In genomic region chr10:44861671-44862359, GRCm38 (mm10) we compare ENCODE assay signal across 10 mouse cellular contexts.
DNase-seq lines count a peak whose midpoint lies in the region; ATAC-seq and TF ChIP-seq lines count a peak whose summit lies in the region.
"Had no signal": no experiment of that assay in that cellular context is flagged by ENCODE, and none has a peak within 500 bp of the region (broad histone marks: within the 10 kb centered on the region; RNA-seq: fewer than 3 reads in every experiment).

No protein-coding gene starts in this region.

- no peaks in the 10 kb centered on the region for H3K4me1 ChIP-seq in liver, embryonic 15.5 days (replicated peaks)
- H3K4me1 ChIP-seq in liver, embryonic 12.5 days, result no peaks in the 10 kb centered on the region
- H3K4me1 ChIP-seq in heart, embryonic 16.5 days (ENCODE audit: control insufficient read depth, insufficient read depth, low read length), result no peaks in the 10 kb centered on the region
- H3K4me1 ChIP-seq in small intestine, adult 2 months (ENCODE audit: control insufficient read depth, insufficient read depth, insufficient read length, low read length), result peaks cover 22% of the 10 kb centered on the region; the same call in 1 of the 2 replicates

- no peak overlapping the region for H3K27ac ChIP-seq in liver, embryonic 15.5 days (replicated peaks)
- no peak overlapping the region for H3K27ac ChIP-seq in liver, embryonic 12.5 days
- peak overlapping the region; percentile 38; the same call in 1 of the 2 replicates for H3K27ac ChIP-seq in heart, embryonic 16.5 days (ENCODE audit: low read length)
- peak overlapping the region; percentile 88 for H3K27ac ChIP-seq in small intestine, adult 2 months (ENCODE audit: insufficient read depth, low read depth, low read length)
- H3K27ac ChIP-seq: embryonic facial prominence, embryonic 12.5 days; limb, embryonic 12.5 days had no signal

- no peak for TF ChIP-seq CTCF in small intestine, adult 2 months (IDR thresholded peaks at IDR 0.05; ENCODE audit: extremely low read depth, insufficient read length, insufficient replicate concordance, low read depth, low read length)

- WGBS in liver, embryonic 15.5 days (ENCODE audit: insufficient replicate concordance), result 46% methylated on average over 10 of the region's 10 CpGs
- WGBS in liver, embryonic 12.5 days (ENCODE audit: insufficient replicate concordance), result 68% methylated on average over 10 of the region's 10 CpGs
- 47% methylated on average over 10 of the region's 10 CpGs for whole genome bisulfite sequencing in heart, embryonic 16.5 days
- 16% methylated on average over 10 of the region's 10 CpGs for WGBS in small intestine, adult 2 months

- 0 out of 2 replicates have a peak, but pooled peaks have one; percentile 25 for ATAC-seq in liver, embryonic 15.5 days (ENCODE audit: insufficient read depth)
- no peak for ATAC-seq in liver, embryonic 12.5 days
- 0 out of 2 replicates have a peak, but pooled peaks have one; percentile 41 for ATAC-seq in heart, embryonic 16.5 days (replicated peaks; ENCODE audit: extremely low read depth, insufficient read depth, low FRiP score)

- H3K36me3 ChIP-seq in liver, embryonic 15.5 days (replicated peaks), result no peaks in the 10 kb centered on the region
- H3K36me3 ChIP-seq in liver, embryonic 12.5 days, result no peaks in the 10 kb centered on the region
- H3K36me3 ChIP-seq in heart, embryonic 16.5 days (ENCODE audit: control insufficient read depth, insufficient read depth), result no peaks in the 10 kb centered on the region
- H3K36me3 ChIP-seq in small intestine, adult 2 months (ENCODE audit: control insufficient read depth, insufficient read depth, low read length), result no peaks in the 10 kb centered on the region
- H3K36me3 ChIP-seq: embryonic facial prominence, embryonic 12.5 days; limb, embryonic 12.5 days had no signal

- no peaks in the 10 kb centered on the region for H3K9me3 ChIP-seq in liver, embryonic 15.5 days (replicated peaks)
- no peaks in the 10 kb centered on the region for H3K9me3 ChIP-seq in liver, embryonic 12.5 days (replicated peaks)
- no peaks in the 10 kb centered on the region for H3K9me3 ChIP-seq in heart, embryonic 16.5 days (replicated peaks; ENCODE audit: control insufficient read depth, low read length)
- H3K9me3 ChIP-seq: embryonic facial prominence, embryonic 12.5 days; limb, embryonic 12.5 days had no signal

- no peak for TF ChIP-seq POLR2A in small intestine, adult 2 months (IDR thresholded peaks at IDR 0.05; ENCODE audit: low read depth, low read length)

- H3K27me3 ChIP-seq in liver, embryonic 15.5 days, result no peaks in the 10 kb centered on the region
- no peaks in the 10 kb centered on the region for H3K27me3 ChIP-seq in liver, embryonic 12.5 days (replicated peaks)
- H3K27me3 ChIP-seq in heart, embryonic 16.5 days (ENCODE audit: control insufficient read depth, insufficient read depth, low read length), result no peaks in the 10 kb centered on the region
- no peaks in the 10 kb centered on the region for H3K27me3 ChIP-seq in small intestine, adult 2 months (ENCODE audit: control insufficient read depth, insufficient read depth, low read length)
- H3K27me3 ChIP-seq: embryonic facial prominence, embryonic 12.5 days; limb, embryonic 12.5 days had no signal

- H3K9ac ChIP-seq in liver, embryonic 15.5 days, result no peak overlapping the region
- H3K9ac ChIP-seq in liver, embryonic 12.5 days, result no peak overlapping the region
- H3K9ac ChIP-seq in heart, embryonic 16.5 days (ENCODE audit: low read length), result no peak overlapping the region
- H3K9ac ChIP-seq: embryonic facial prominence, embryonic 12.5 days; limb, embryonic 12.5 days had no signal

- no peak overlapping the region for H3K4me3 ChIP-seq in liver, embryonic 15.5 days (replicated peaks)
- no peak overlapping the region for H3K4me3 ChIP-seq in liver, embryonic 12.5 days
- H3K4me3 ChIP-seq in heart, embryonic 16.5 days (ENCODE audit: low read length), result no peak overlapping the region
- no peak overlapping the region for H3K4me3 ChIP-seq in small intestine, adult 2 months (ENCODE audit: low read depth, low read length)
- H3K4me3 ChIP-seq: embryonic facial prominence, embryonic 12.5 days; limb, embryonic 12.5 days had no signal

- DNase-seq in kidney, postnatal 10 days, result peak; percentile 77
- no peak for DNase-seq in MN1 (ENCODE audit: low spot score)
- no peak for DNase-seq in gastrocnemius, adult 18-20 months (ENCODE audit: low spot score)
- DNase-seq in B cell, adult 2 months, result no peak

- no peak overlapping the region for H3K4me2 ChIP-seq in liver, embryonic 15.5 days
- no peak overlapping the region for H3K4me2 ChIP-seq in liver, embryonic 12.5 days
- no peak overlapping the region for H3K4me2 ChIP-seq in heart, embryonic 16.5 days (ENCODE audit: low read depth, low read length)
- H3K4me2 ChIP-seq: embryonic facial prominence, embryonic 12.5 days; limb, embryonic 12.5 days had no signal

Comparison
In these comparisons a context has a peak if more than half of its experiments do, and no peak if none do; other contexts are left out.
1. H3K27ac ChIP-seq: peak in heart, embryonic 16.5 days (single experiment) and small intestine, adult 2 months (single experiment); none in liver, embryonic 15.5 days (single experiment) and liver, embryonic 12.5 days (single experiment).